Mouse (Mus musculus): ENCODE data around the gene Nxph4.

Gene Nxph4

GRCm38 (mm10) chr10:127490160-127491127 is 43.9 kb downstream of the Nxph4 start:
- no peak for DNase-seq (ENCODE audit: low read depth, low spot score)

- DNase-seq (ENCODE audit: low read depth, low spot score) = no peak
Observed at GRCm38 (mm10) chr10:127488856-127489255, 45.5 kb downstream of the Nxph4 start.

GRCm38 (mm10) chr10:127485235-127485634 is 49.1 kb downstream of the Nxph4 start:
- no peak for DNase-seq (ENCODE audit: low read depth, low spot score)

- peak; percentile 23 for DNase-seq (ENCODE audit: low read depth, low spot score)
Observed at GRCm38 (mm10) chr10:127480833-127481813, 53.2 kb downstream of the Nxph4 start.

- peak; percentile 43 for DNase-seq (ENCODE audit: low read depth, low spot score)
Observed at GRCm38 (mm10) chr10:127479131-127479530, 55.2 kb downstream of the Nxph4 start.

- DNase-seq (ENCODE audit: low read depth, low spot score) = no peak
Observed at GRCm38 (mm10) chr10:127477301-127477700, 57.1 kb downstream of the Nxph4 start.

- DNase-seq (ENCODE audit: low read depth, low spot score) = no peak
Observed at GRCm38 (mm10) chr10:127476541-127476940, 57.8 kb downstream of the Nxph4 start.
